Mouse (Mus musculus): ENCODE measurements around the gene Nsf.

Nsf gene

GRCm38 (mm10) chr11:103830476-103830875 lies 123.4 kb downstream of the Nsf start:
- no peak for DNase-seq

- no peak for DNase-seq
Measured at GRCm38 (mm10) chr11:103829956-103830355, 123.9 kb downstream of the Nsf start.

GRCm38 (mm10) chr11:103828866-103829265 lies 125.0 kb downstream of the Nsf start:
- no peak for DNase-seq

GRCm38 (mm10) chr11:103827201-103827600 lies 126.7 kb downstream of the Nsf start:
- DNase-seq, result no peak

GRCm38 (mm10) chr11:103816719-103817118 lies 137.1 kb downstream of the Nsf start:
- DNase-seq, result no peak

GRCm38 (mm10) chr11:103815986-103816385 lies 137.9 kb downstream of the Nsf start:
- no peak for DNase-seq

- DNase-seq, result no peak
Measured at GRCm38 (mm10) chr11:103814808-103815207, 139.0 kb downstream of the Nsf start.

GRCm38 (mm10) chr11:103811246-103811645 lies 142.6 kb downstream of the Nsf start:
- peak; percentile 64 for DNase-seq

GRCm38 (mm10) chr11:103810631-103811030 lies 143.2 kb downstream of the Nsf start:
- DNase-seq, result no peak

- DNase-seq, result peak; percentile 27
Measured at GRCm38 (mm10) chr11:103809611-103810598, 144.0 kb downstream of the Nsf start.

- no peak for DNase-seq
Measured at GRCm38 (mm10) chr11:103808771-103809610, 144.9 kb downstream of the Nsf start.

- DNase-seq, result no peak
Measured at GRCm38 (mm10) chr11:103807966-103808365, 145.9 kb downstream of the Nsf start.

- no peak for DNase-seq
Measured at GRCm38 (mm10) chr11:103804804-103805203, 149.1 kb downstream of the Nsf start.

GRCm38 (mm10) chr11:103804126-103804525 lies 149.7 kb downstream of the Nsf start:
- DNase-seq, result no peak

- DNase-seq, result no peak
Measured at GRCm38 (mm10) chr11:103801128-103801527, 152.7 kb downstream of the Nsf start.

- no peak for DNase-seq
Measured at GRCm38 (mm10) chr11:103789951-103790350, 163.9 kb downstream of the Nsf start.

GRCm38 (mm10) chr11:103780152-103780551 lies 173.7 kb downstream of the Nsf start:
- no peak for DNase-seq

GRCm38 (mm10) chr11:103774228-103774530 lies 179.7 kb downstream of the Nsf start:
- DNase-seq, result no peak

GRCm38 (mm10) chr11:103773387-103774227 lies 180.2 kb downstream of the Nsf start, which contains the start of gene Wnt3:
Gene Wnt3, plus strand, starts transcription at chr11:103774150.
- no peak for DNase-seq

GRCm38 (mm10) chr11:103772505-103773386 lies 181.1 kb downstream of the Nsf start:
- DNase-seq, result no peak

All from right cerebral cortex, postnatal 25 days (tissue).